Mouse (Mus musculus) embryonic facial prominence, embryonic 13.5 days (tissue): Measurements from ENCODE around the gene Med18. TPM values are rescaled to one million over a fixed set of nuclear protein-coding genes. Genes with fewer than 3 reads are reported as not detected.
"Not testable (repeated sequence)": the region's sequence is repeated elsewhere in the genome, so short reads cannot be mapped to it uniquely, and the experiment has no call there.

Experiments used
- ATAC-seq: fragments of 200-750 bp; cut with Nextera tagmentation; 2 replicates; pipeline ENCODE4 v1.8.0; 2017; ENCODE audit warnings: low read depth; ENCODE audit not compliant: insufficient number of reproducible peaks, insufficient read depth, low FRiP score, low TSS enrichment
- H3K27ac ChIP-seq: fragments of 300-500 bp; sonication (generic); 2 replicates; pipeline ENCODE4 v1.5.1; 2015; ENCODE audit warnings: moderate library complexity, mild to moderate bottlenecking, inconsistent platforms
- H3K27me3 ChIP-seq: fragments of 300-500 bp; sonication (generic); 2 replicates; pipeline ENCODE4 v1.6.1; 2015; ENCODE audit warnings: mild to moderate bottlenecking, inconsistent platforms
- H3K36me3 ChIP-seq: fragments of 300-500 bp; sonication (generic); 2 replicates; pipeline ENCODE4 v1.6.1; 2015; ENCODE audit warnings: mild to moderate bottlenecking, inconsistent platforms
- H3K4me1 ChIP-seq: fragments of 300-500 bp; sonication (generic); 2 replicates; pipeline ENCODE4 v1.6.1; 2015; ENCODE audit warnings: inconsistent platforms
- H3K4me2 ChIP-seq: fragments of 300-500 bp; sonication (generic); 2 replicates; pipeline ENCODE4 v1.6.1; 2015; ENCODE audit warnings: moderate library complexity, mild to moderate bottlenecking, inconsistent platforms
- H3K4me3 ChIP-seq: fragments of 300-500 bp; sonication (generic); 2 replicates; pipeline ENCODE4 v1.5.1; 2015; ENCODE audit warnings: mild to moderate bottlenecking, inconsistent platforms
- H3K9ac ChIP-seq: fragments of 300-500 bp; sonication (generic); 2 replicates; pipeline ENCODE4 v1.6.1; 2015; ENCODE audit warnings: mild to moderate bottlenecking, inconsistent platforms
- H3K9me3 ChIP-seq: fragments of 300-500 bp; sonication (generic); 2 replicates; pipeline ENCODE4 v1.6.1; 2016; ENCODE audit warnings: inconsistent platforms
- WGBS: fragments of 180-500 bp; shearing (Covaris S2); methylation state at CpG from one replicate; pipeline ENCODE4 v1.1.7; 2015; ENCODE audit warnings: mixed read lengths; 5-methylcytosine and 5-hydroxymethylcytosine counted together
- polyA plus RNA-seq: library from polyadenylated mRNA; unstranded; fragments of >200 nt; fragmentation: Nextera tagmentation; extraction: Ambion mirVana; gene quantifications from 2 replicates; pipeline ENCODE4 v1.2.1, GENCODE M21; 2015

Med18 gene
- polyA plus RNA-seq, 1 experiment from 2014 or later, result 28.7 TPM

DNA sequence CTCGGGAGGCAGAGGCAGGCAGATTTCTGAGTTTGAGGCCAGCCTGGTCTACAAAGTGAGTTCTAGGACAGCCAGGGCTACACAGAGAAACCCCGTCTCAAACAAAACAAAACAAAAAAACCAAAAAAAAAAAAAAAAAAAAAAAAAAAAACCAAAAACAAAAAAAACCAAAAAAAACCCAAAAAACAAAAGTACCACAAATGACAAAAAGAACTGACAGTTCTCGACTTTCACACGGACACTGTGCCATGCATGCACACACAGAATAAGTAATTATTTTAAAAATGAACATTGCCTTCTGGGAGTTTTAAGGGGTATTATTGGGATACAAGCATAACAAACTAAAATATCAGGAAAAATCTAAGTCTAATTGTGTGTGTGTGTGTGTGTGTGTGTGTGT is 50.5 kb downstream of the Med18 start:
- not testable (repeated sequence) for H3K36me3 ChIP-seq, ATAC-seq, H3K4me3 ChIP-seq, H3K4me2 ChIP-seq, H3K9me3 ChIP-seq, H3K9ac ChIP-seq, H3K4me1 ChIP-seq, H3K27me3 ChIP-seq, H3K27ac ChIP-seq
- 87% methylated on average over 4 of the region's 4 CpGs for WGBS

DNA sequence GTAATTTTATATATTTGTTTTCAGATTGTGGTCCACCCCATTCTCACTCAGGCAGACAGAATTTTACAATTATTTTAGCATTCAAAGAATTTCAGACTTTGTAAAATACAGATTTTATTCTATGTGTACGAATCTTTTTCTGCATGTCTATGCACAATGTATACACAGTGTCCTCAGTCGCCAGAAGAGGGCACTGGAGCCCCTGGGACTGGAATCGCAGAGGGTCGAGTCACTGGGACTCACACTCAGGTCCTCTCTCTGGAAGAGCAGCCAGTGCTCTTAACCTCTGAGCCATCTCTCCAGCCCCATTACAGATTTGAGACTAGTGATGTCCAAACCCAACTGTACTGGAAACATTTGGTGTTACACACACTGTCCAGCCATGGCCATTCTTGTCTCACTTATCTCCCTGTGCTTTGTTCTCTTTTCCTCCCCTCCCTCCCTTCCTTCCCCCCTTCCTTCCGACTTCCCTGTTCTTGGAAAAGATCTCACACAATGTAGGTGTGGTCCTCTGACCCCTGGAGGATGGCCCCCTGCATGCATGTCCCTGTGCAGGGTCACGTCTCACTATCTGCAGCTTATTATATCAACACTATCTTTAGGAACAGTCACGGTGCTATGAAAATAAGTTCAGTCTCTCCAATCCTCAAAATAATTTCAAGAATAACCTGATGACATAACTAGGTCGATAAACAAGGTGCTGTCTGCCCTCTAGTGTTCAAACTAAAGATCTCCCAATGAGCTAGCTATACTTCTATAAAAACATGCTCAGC is 52.2 kb downstream of the Med18 start:
- 52% methylated on average over 8 of the region's 8 CpGs for WGBS
- H3K4me2 ChIP-seq, result no peak overlapping the region
- H3K4me3 ChIP-seq, result no peak overlapping the region
- H3K9me3 ChIP-seq, result no peaks in the 10 kb centered on the region
- H3K9ac ChIP-seq, result no peak overlapping the region
- H3K36me3 ChIP-seq, result peaks cover 8% of the 10 kb centered on the region
- no peaks in the 10 kb centered on the region for H3K27me3 ChIP-seq
- H3K27ac ChIP-seq, result no peak overlapping the region
- H3K4me1 ChIP-seq, result peaks cover 5% of the 10 kb centered on the region; the same call in 1 of the 2 replicates
- no peak for ATAC-seq

DNA sequence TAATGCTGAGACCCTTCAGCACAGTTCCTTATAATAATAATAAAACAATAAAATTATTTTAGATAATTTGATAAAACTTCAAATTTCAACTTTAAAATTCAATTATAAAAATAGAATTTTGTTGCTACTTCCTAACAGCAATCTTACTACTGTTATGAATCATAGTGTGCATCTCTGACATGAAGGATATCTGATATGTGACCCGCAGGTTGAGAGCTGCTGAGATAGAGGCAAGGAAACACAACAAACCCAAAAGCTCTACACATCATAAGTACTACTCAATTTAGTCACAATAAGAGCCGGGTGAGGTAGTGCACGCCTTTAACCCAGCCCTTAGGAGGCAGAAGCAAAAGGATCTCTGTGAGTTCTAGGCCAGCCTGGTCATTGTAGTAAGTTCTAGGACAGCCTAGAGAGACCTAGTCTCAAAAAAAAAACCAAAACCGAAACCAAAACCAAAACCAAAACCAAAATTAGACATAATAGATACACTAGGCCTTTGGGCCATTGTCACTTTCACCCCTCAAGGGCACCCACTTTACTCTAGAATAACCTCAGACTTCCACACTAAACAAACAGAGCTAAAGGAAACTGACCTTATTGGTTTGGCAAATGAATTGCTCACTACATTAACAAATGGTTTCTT is 54.0 kb downstream of the Med18 start:
- Histone ChIP-seq H3K9ac (no peak overlapping the region), H3K27ac (no peak overlapping the region), H3K4me1 (no peaks in the 10 kb centered on the region), H3K27me3 (no peaks in the 10 kb centered on the region), H3K4me3 (no peak overlapping the region), H3K36me3 (peaks cover 11% of the 10 kb centered on the region), H3K9me3 (no peaks in the 10 kb centered on the region), H3K4me2 (no peak overlapping the region)
- 93% methylated on average over 4 of the region's 4 CpGs for WGBS
- ATAC-seq, result no peak

Other genes starting within 250 kb of the Med18 start
- gene Gmeb1, start 202.3 kb downstream of the Med18 start, polyA plus RNA-seq, result 42.6 and 46.2 TPM in 2 replicates
- gene Taf12, start 189.5 kb downstream of the Med18 start, polyA plus RNA-seq, result 52.5 and 57.9 TPM in 2 replicates
- 2.1 and 2.6 TPM in 2 replicates for gene Rab42, start 160.5 kb downstream of the Med18 start, polyA plus RNA-seq
- 78.5 and 83.1 TPM in 2 replicates for gene Trnau1ap, start 134.4 kb downstream of the Med18 start, polyA plus RNA-seq
- 74.1 and 81.9 TPM in 2 replicates for gene Rcc1, start 110.3 kb downstream of the Med18 start, polyA plus RNA-seq
- 22.7 and 23.6 TPM in 2 replicates for gene Phactr4, start 41.4 kb downstream of the Med18 start, polyA plus RNA-seq
- 8.7 and 9.0 TPM in 2 replicates for gene Sesn2, start 46.6 kb upstream of the Med18 start, polyA plus RNA-seq
- 1,173 and 1,316 TPM in 2 replicates for gene Atpif1, start 69.7 kb upstream of the Med18 start, polyA plus RNA-seq
- 173 and 177 TPM in 2 replicates for gene Dnajc8, start 71.6 kb upstream of the Med18 start, polyA plus RNA-seq
- 0.56 and 0.74 TPM in 2 replicates for gene Ptafr, start 100.1 kb upstream of the Med18 start, polyA plus RNA-seq
- gene Eya3, start 175.1 kb upstream of the Med18 start, polyA plus RNA-seq, result 32.6 and 34.2 TPM in 2 replicates